Mouse (Mus musculus) spleen, adult 2 months (tissue): Measurements from ENCODE around the gene Ninj1.

Experiments
- CTCF ChIP-seq: fragments of 200-500 bp; IDR thresholded peaks from 2 replicates; pipeline ENCODE4 v1.5.1; 2011; ENCODE audit warnings: mild to moderate bottlenecking, inconsistent platforms; ENCODE audit not compliant: insufficient read depth, insufficient read length, insufficient replicate concordance; ENCODE audit errors: extremely low read depth
- POLR2A ChIP-seq: fragments of 200-500 bp; IDR thresholded peaks from 2 replicates; pipeline ENCODE4 v1.6.1; 2011; ENCODE audit warnings: low read depth, low read length, inconsistent platforms

- TF ChIP-seq CTCF = no peak
- TF ChIP-seq POLR2A = no peak
Measured at GRCm38 (mm10) chr13:49200688-49201087, 13.4 kb downstream of the Ninj1 start.
